Mouse (Mus musculus) embryo, embryonic 10.5 days (tissue): ENCODE data around the gene Gm28305.

ENCODE experiments used
- DNase-seq: peaks from one replicate; pipeline ENCODE4 v3.0.0-alpha.2; 2015; ENCODE audit warnings: low spot score

Gm28305 gene

GRCm38 (mm10) chr9:104070863-104071604 is 30.6 kb downstream of the Gm28305 start:
- no peak for DNase-seq

- peak; percentile 56 for DNase-seq
These were observed 35.3 kb downstream of the Gm28305 start for GRCm38 (mm10) chr9:104075808-104076207.

DNA sequence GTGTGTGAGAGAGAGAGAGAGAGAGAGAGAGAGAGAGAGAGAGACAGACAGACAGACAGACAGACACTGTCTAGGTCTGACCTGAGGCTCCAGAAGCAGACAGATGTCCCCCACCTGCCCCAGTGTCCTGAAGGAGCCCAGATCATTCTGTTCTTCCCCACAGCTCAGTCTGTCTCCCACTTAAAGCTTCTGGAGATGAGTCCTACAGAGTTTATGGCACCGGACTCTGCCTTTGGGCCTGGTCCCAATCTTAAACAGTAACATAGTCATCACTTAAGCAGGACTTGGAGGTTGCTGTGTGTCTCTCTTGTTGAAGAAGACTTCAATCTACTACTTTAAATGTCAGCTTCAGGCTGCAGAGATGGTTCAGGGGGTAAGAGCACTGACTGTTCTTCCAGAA is 38.3 kb downstream of the Gm28305 start:
- no peak for DNase-seq

DNA sequence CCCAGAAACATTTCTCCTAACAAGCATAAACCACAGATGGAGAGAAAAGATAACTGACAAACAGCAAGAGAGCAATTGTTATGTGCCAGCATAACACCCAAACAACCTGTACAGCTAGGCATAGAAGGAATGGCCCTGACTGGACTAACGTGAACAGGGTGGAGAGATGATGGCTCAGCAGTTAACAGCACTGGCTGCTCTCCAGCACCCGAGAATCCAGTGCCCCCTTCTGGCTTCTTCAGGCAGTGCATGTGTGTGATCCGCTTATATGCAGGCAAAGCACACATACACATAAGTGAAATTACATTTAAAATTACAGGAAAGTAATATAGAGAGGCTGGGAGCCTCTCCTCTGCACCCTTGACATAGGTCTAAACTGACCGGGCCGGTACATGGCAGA is 38.9 kb downstream of the Gm28305 start:
- DNase-seq = peak; percentile 75

- DNase-seq = no peak
These were observed 39.6 kb downstream of the Gm28305 start for GRCm38 (mm10) chr9:104080038-104080437.

DNA sequence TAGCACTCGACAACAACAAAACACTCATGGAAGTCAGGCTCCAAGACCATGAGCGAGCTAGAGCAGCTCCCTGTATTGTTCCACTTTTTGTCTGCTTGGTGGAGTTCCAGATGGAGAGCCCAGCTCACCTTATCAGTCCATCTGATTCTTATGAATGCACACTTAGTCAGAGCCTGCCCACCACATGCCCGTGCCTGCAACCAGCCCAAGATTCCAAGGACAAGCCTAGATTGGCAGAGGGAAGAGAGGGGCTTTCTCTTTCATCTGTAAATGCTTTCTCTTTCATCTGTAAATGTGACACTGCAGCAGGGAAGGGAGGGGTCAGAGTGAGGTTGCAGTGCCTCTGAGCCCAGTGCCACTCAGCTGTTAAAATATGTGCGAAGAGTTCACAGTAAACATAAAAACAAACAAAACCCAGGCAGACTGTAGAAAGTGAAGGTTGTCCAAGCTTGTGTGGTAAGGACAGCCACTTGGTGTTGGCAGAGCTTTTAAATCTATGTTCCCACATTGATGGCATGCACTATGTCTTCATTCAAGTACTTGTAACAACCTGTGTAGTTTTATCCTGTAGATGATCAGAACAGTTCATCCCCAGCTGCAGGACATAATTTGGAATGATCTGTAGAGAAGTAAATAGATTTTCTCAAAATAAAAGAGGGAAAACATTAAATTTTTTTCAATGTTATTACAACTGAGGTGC is 45.4 kb downstream of the Gm28305 start:
- no peak for DNase-seq

- DNase-seq = no peak
These were observed 48.1 kb downstream of the Gm28305 start for GRCm38 (mm10) chr9:104088555-104088954.

- DNase-seq = no peak
These were observed 52.5 kb downstream of the Gm28305 start for GRCm38 (mm10) chr9:104092945-104093344.

DNA sequence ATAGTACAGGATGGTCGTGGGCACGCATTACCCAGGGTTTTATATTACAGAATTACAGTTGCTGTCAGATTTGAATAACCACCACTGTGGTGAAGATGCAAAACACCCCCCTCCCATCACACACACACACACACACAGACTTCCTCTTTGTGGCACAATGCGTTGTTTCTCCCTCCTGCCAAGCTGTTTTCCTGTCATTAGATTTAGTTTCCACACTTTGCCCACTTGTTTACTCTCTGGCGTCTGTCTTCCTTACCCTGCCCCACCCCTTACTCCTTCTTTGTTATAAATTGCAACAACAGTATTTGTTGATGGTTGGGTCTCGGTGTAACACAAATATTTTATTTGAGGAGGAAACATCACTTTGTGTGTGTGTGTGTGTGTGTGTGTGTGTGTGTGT is 57.8 kb downstream of the Gm28305 start:
- no peak for DNase-seq

DNA sequence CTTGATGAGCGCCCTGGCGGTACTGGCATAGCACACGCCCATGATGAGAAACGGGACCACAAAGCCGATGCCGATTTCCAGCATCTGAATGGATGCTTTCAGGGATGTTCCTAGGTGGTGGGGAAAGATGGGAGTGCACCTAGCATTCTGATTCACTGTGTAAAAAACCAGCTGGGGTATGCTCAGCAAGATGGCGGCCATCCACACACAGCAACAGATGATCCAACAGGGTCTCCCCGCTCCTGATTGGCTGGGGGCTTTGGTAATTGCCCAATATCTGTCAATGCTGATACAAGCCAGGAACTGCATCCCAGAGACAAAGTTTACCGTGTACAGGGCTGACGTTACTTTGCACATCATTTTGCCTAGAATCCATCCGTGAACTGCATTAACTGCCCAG is 58.6 kb downstream of the Gm28305 start:
- DNase-seq = no peak

- DNase-seq = no peak
These were observed 60.4 kb downstream of the Gm28305 start for GRCm38 (mm10) chr9:104100822-104101221.

GRCm38 (mm10) chr9:104101458-104101857 is 61.0 kb downstream of the Gm28305 start:
- DNase-seq = no peak

- DNase-seq = no peak
These were observed 61.8 kb downstream of the Gm28305 start for GRCm38 (mm10) chr9:104102301-104102700.

GRCm38 (mm10) chr9:104102901-104103300 is 62.4 kb downstream of the Gm28305 start:
- DNase-seq = no peak

DNA sequence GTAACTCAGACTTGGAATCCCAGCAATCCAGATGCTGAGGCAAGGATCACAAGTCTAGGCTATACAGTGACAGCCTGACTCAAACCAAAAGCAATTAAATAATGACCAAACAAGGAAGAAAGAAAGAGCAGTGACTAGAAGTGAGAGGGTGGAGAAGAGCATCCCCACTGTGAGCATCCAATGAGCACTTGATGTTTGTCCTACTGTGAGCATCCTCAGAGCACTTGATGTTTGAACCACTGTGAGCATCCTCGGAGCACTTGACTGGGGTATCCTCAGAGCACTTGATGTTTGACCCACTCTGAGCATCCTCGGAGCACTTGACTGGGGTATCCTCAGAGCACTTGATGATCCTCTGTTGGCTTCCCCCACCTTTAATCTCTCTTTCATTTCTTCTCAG is 64.5 kb downstream of the Gm28305 start:
- no peak for DNase-seq

GRCm38 (mm10) chr9:104106930-104107329 is 66.5 kb downstream of the Gm28305 start:
- DNase-seq = no peak

- DNase-seq = no peak
These were observed 67.0 kb downstream of the Gm28305 start for GRCm38 (mm10) chr9:104107482-104107881.

- DNase-seq = no peak
These were observed 68.2 kb downstream of the Gm28305 start for GRCm38 (mm10) chr9:104108571-104109143.

- no peak for DNase-seq
These were observed 68.7 kb downstream of the Gm28305 start for GRCm38 (mm10) chr9:104109151-104109550.

- DNase-seq = no peak
These were observed 82.6 kb downstream of the Gm28305 start for GRCm38 (mm10) chr9:104123101-104123500.

- peak; percentile 14 for DNase-seq
These were observed 83.2 kb downstream of the Gm28305 start for GRCm38 (mm10) chr9:104123622-104124021.
